Mouse (Mus musculus) MN1 (cell line): ENCODE measurements around the gene Vmn1r213.

Source experiments
- DNase-seq: peaks from one replicate; pipeline ENCODE4 v3.0.0-alpha.2; 2016; ENCODE audit warnings: low spot score

The Vmn1r213 gene

DNA sequence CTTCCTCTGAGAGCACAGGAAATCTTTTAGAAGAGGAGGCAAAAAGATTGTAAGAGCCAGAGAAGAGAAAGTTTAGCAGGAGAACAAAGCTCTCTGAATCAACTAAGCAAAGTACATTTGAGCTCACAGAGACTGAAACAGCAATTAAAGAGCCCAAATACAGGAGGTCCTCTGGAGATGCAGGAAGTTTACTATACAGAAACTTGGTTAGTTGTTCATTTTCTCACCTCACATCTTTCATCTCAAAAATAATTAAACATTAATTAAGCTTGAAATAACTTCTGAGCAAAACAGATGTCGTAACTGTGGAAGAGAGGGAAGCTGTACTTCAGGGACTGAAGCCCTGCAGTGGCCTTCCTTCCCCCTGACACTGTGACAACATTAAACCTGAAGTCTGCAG is at the start of gene Vmn1r213:
Gene Vmn1r213 (plus strand): TSS at position 301 of the 400 bp plus-strand sequence.
- no peak for DNase-seq

DNA sequence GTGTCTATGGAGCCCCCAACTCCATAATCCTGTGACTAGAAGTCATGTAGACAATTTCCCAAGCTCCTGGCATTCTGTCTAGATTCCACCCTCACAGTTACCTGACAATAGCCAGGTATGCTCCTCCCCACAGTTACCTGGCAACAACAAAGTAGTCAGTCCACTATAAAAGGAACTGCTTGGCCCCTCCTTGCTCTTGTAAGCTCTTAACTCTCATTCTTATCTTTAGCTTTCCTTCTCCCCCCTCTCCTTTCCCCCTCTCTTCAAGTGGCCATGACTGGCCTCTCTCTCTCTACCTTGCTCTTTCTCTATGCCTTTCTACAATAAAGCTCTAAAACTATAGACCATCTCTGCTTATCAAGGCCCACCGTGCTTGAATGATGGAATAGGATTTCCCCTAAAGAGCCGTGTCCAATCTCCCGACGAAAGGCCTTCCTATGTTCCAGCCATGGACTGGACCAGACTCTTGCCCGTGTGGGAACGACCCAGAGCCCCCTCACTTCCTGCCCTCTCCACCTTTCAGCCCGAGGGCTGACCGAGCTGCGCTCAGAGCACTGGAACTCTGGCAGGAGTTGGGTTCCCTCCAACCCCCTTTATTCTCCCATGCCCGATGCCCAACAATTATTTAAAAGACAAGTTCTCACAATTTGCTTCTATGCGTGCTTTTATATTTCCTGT is 17.1 kb upstream of the Vmn1r213 start:
- DNase-seq, result no peak

DNA sequence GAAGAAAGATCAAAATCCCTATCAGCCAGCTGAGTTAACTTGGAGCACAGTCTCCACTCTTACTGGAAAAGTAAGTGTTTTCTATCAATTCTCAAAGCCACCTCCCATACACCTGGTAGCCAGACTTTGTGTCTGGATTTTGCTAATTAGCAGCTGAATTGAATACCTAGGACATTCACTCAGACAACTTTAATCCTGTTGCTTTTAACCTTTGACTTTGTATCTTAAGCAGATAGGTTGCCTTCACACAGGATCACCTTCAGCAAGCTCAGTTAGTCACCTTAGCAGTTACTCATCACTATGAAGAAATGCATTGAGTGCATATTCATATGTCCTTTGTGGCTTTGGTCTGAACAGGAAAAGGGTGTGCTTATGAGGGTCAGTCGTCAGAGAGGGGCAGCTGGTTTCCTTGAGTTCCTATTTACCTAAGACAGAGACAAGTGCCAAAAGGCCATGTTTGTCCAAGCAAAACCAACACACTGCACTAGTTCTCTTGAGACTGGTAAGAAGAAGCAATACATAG is 15.2 kb upstream of the Vmn1r213 start:
- no peak for DNase-seq

DNA sequence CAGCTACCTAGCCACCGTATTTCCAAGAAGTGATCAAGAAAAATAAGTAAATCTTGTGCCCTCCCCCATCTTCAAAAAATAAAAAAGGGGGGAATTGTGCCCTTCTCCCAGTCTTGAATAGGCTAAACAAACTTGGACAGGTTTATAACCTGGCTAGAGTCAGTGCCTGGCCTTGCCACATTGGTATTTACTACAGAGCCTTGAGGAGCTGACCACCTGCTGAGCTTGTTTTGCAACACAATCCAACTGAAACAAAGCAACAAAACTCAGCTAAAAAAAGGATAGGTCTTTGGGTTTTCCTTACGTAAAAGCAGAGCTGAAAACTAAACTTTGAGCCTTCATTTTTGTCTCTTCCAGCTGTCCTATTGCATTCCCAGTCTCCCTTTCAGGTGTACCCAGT is 14.7 kb upstream of the Vmn1r213 start:
- no peak for DNase-seq

DNA sequence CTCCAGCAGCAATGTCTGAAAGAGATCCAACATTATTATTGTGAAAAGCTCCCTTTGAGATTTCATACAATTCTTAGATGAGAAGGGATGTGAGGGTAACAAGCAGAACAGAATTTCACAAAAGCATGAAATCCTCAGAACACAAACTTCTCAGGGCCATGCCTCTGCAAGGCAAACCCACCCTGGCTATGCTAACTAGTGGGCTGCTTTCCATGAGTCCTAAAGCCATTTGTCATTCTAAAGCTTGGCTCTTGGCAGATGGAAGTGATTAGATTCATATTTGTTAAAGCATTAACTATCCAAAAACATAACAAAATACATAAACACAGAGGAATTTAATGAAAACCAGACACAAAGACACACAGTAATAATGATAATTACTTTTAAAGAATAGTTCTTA is 10.7 kb downstream of the Vmn1r213 start:
- no peak for DNase-seq

DNA sequence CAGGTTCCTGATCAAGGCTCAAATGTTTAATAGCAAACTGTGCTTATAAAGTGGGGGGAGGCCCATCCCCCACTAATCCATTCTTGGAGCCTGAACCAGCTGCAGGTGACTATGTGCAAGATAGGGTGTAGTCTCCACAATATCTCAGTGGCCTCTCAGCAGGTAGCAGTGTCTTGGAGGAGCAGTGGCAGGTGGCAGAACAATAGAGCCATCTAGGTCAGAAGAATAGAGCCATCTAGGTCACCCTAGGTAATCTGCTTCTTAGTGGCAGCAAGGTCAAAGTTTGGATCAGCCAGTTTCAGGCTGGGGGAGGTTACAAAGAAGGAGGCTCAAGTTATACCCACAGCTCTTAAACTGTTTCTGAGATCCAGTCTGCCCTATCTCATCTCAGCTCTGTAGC is 17.4 kb downstream of the Vmn1r213 start:
- no peak for DNase-seq

DNA sequence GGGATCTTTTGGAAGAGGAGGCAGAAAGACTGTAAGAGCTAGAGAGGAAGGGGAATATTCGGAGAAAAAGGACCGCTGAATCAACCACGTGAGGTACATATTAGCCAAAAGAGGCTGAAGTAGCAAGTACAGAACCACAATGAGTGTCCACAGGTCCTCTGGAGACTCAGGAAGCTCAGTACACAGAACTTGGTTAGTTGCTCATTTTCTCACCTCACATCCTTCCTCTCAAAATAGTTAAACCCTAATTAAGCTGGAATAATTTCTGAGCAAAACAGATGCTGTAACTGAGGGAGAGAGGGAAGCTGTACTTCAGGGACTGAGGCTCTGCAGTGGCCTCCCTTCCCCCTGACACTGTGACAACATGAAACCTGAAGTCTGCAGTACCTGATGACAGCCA is 22.7 kb downstream of the Vmn1r213 start, which contains the start of gene Vmn1r214:
Gene Vmn1r214 (plus strand): TSS at position 301 of the 400 bp plus-strand sequence.
- DNase-seq, result no peak

DNA sequence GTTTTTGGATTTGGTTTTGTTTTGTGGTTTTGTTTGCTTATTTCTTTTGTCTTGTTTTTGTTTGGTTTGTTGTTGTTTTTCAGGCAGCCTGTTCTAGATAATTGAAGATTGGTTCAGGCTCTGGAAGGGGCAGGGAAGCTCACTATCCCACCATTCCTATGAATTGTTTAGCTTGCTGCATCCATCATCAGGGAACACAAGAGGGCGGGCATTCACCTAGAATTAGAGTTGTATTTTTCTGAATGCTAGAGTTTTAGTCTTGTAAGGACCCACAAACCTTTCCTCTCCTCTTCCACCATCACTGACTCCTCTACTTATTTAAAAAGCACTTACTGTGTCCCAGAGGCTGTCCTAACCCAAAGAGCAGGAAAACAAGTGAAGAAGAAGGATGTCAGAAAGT is 50.3 kb downstream of the Vmn1r213 start:
- no peak for DNase-seq
